Mouse (Mus musculus) left cerebral cortex, postnatal 36 days (tissue): ENCODE results near the gene Capn3. TPM values are rescaled to one million over a fixed set of nuclear protein-coding genes. Genes with fewer than 3 reads are reported as not detected.

Source experiments
- DNase-seq, 2 experiments: peaks; one replicate each; pipeline ENCODE4 v3.0.0; 2021 to 2022; ENCODE audit warnings: low spot score in 2 of 2, mixed read lengths in 1 of 2
- intact Hi-C: fragments of 180-260 bp; cut with DNase I; formaldehyde crosslinking; loops from one replicate; pipeline ENCODE4 v1.15.1; 2025
- total RNA-seq, 2 experiments: library from RNA; stranded (reverse); gene quantifications; 2 replicates each; pipeline ENCODE4 v1.2.3; 2021

The Capn3 gene
- total RNA-seq, 2 experiments from 2014 or later = 4.0 to 4.4 TPM

- DNase-seq = no peak
- intact Hi-C loops = loop anchor here (10.0 kb wide), 1 partner anchor 178 kb away; no protein-coding TSS in a partner anchor
Observed at GRCm38 (mm10) chr2:120476277-120477087, 20.7 kb downstream of the Capn3 start.

- peak; percentile 45 to 52 for DNase-seq
- intact Hi-C loops = loop anchor here (10.0 kb wide), 1 partner anchor 176 kb away; no protein-coding TSS in a partner anchor
Observed at GRCm38 (mm10) chr2:120478600-120478999, 22.8 kb downstream of the Capn3 start.

- no peak for DNase-seq
- intact Hi-C loops = no loop called here
Observed at GRCm38 (mm10) chr2:120481921-120482320, 26.1 kb downstream of the Capn3 start.

GRCm38 (mm10) chr2:120482506-120483389 is 26.9 kb downstream of the Capn3 start:
- intact Hi-C loops = no loop called here
- no peak for DNase-seq

- intact Hi-C loops = no loop called here
- no peak for DNase-seq
Observed at GRCm38 (mm10) chr2:120484241-120484640, 28.4 kb downstream of the Capn3 start.

- intact Hi-C loops = no loop called here
- DNase-seq = no peak
Observed at GRCm38 (mm10) chr2:120493254-120493653, 37.4 kb downstream of the Capn3 start.

- peak; percentile 23 to 25 for DNase-seq
- intact Hi-C loops = no loop called here
Observed at GRCm38 (mm10) chr2:120496511-120496910, 40.7 kb downstream of the Capn3 start.

- intact Hi-C loops = no loop called here
- DNase-seq = no peak
Observed at GRCm38 (mm10) chr2:120499971-120500471, 44.2 kb downstream of the Capn3 start.

- no peak for DNase-seq
- intact Hi-C loops = no loop called here
Observed at GRCm38 (mm10) chr2:120501136-120501918, 45.5 kb downstream of the Capn3 start.

- intact Hi-C loops = no loop called here
- no peak for DNase-seq
Observed at GRCm38 (mm10) chr2:120501931-120502604, 46.2 kb downstream of the Capn3 start.

GRCm38 (mm10) chr2:120502605-120502990 is 46.8 kb downstream of the Capn3 start:
- intact Hi-C loops = no loop called here
- no peak for DNase-seq

- intact Hi-C loops = no loop called here
Observed at GRCm38 (mm10) chr2:120503094-120503493, 47.3 kb downstream of the Capn3 start.

GRCm38 (mm10) chr2:120503992-120504391 is 48.2 kb downstream of the Capn3 start:
- intact Hi-C loops = no loop called here
- no peak for DNase-seq

More at GRCm38 (mm10) chr2:120503094-120503493, 47.3 kb downstream of the Capn3 start:
- DNase-seq = no peak

- DNase-seq = no peak
- intact Hi-C loops = no loop called here
Observed at GRCm38 (mm10) chr2:120514181-120514580, 58.4 kb downstream of the Capn3 start.

- no peak for DNase-seq
- intact Hi-C loops = no loop called here
Observed at GRCm38 (mm10) chr2:120518547-120519210, 62.9 kb downstream of the Capn3 start.

GRCm38 (mm10) chr2:120526771-120527170 is 71.0 kb downstream of the Capn3 start:
- intact Hi-C loops = no loop called here

GRCm38 (mm10) chr2:120529531-120529930 is 73.7 kb downstream of the Capn3 start:
- no peak for DNase-seq
- intact Hi-C loops = no loop called here

More at GRCm38 (mm10) chr2:120526771-120527170, 71.0 kb downstream of the Capn3 start:
- DNase-seq = no peak

- no peak for DNase-seq
- intact Hi-C loops = no loop called here
Observed at GRCm38 (mm10) chr2:120531223-120531622, 75.4 kb downstream of the Capn3 start.
